Mouse (Mus musculus) small intestine, adult 2 months (tissue): ENCODE data around the gene Zfyve1.

Experiments
- CTCF ChIP-seq: fragments of 200-500 bp; IDR thresholded peaks from 2 replicates; pipeline ENCODE4 v1.5.1; 2012; ENCODE audit warnings: low read depth, mild to moderate bottlenecking, control low read depth, inconsistent platforms, low read length, moderate library complexity, mixed read lengths; ENCODE audit not compliant: insufficient replicate concordance, insufficient read length; ENCODE audit errors: extremely low read depth
- POLR2A ChIP-seq: fragments of 200-500 bp; IDR thresholded peaks from 2 replicates; pipeline ENCODE4 v1.6.1; 2012; ENCODE audit warnings: low read depth, mild to moderate bottlenecking, control low read depth, inconsistent platforms, low read length, moderate library complexity

GRCm38 (mm10) chr12:83582747-83583146 is 14.3 kb downstream of the Zfyve1 start:
- no peak for TF ChIP-seq CTCF
- no peak for TF ChIP-seq POLR2A
